Mouse (Mus musculus): ENCODE data around the gene Whamm. TPM values are rescaled to one million over a fixed set of nuclear protein-coding genes. Genes with fewer than 3 reads are reported as not detected.

Whamm gene
- total and polyA plus RNA-seq, 2 experiments from 2014 or later = 3.1 to 6.6 TPM

- DNase-seq (ENCODE audit: low spot score) = no peak
- no peak overlapping the region for H3K27ac ChIP-seq (ENCODE audit: low read depth)
- H3K27me3 ChIP-seq (ENCODE audit: control insufficient read depth, insufficient read depth, low read length) = no peaks in the 10 kb centered on the region
- no peaks in the 10 kb centered on the region for H3K36me3 ChIP-seq (replicated peaks; ENCODE audit: control insufficient read depth, insufficient read depth, low read length)
- 83% methylated on average over 2 of the region's 2 CpGs for WGBS
- no peak overlapping the region for H3K9ac ChIP-seq (replicated peaks; ENCODE audit: low read depth, low read length)
- no peak for ATAC-seq (ENCODE audit: insufficient read depth, low read depth)
- peaks cover 3% of the 10 kb centered on the region; the same call in 1 of the 2 replicates for H3K9me3 ChIP-seq (replicated peaks; ENCODE audit: control insufficient read depth, low read length)
- H3K4me3 ChIP-seq (ENCODE audit: low read depth, low read length) = no peak overlapping the region
- no peak overlapping the region for H3K4me2 ChIP-seq (ENCODE audit: low read depth, low read length)
- TF ChIP-seq CTCF (IDR thresholded peaks at IDR 0.05; ENCODE audit: low read depth) (peak; percentile 29; the same call in 1 of the 2 replicates), EP300 (IDR thresholded peaks at IDR 0.05; ENCODE audit: low read depth) (no peak)
- no peaks in the 10 kb centered on the region for H3K4me1 ChIP-seq (ENCODE audit: control insufficient read depth, insufficient read depth)
These were observed 55.4 kb downstream of the Whamm start for GRCm38 (mm10) chr7:81626460-81626859.

- 91% methylated on average over 8 of the region's 8 CpGs for WGBS
- ATAC-seq (ENCODE audit: insufficient read depth, low read depth) (no peak), DNase-seq (ENCODE audit: low spot score) (no peak)
- H3K4me3 ChIP-seq (ENCODE audit: low read depth, low read length) = no peak overlapping the region
- H3K4me2 ChIP-seq (ENCODE audit: low read depth, low read length) = no peak overlapping the region
- no peak for TF ChIP-seq CTCF (IDR thresholded peaks at IDR 0.05; ENCODE audit: low read depth)
- no peak for TF ChIP-seq EP300 (IDR thresholded peaks at IDR 0.05; ENCODE audit: low read depth)
- H3K27me3 ChIP-seq (ENCODE audit: control insufficient read depth, insufficient read depth, low read length) = no peaks in the 10 kb centered on the region
- peaks cover 3% of the 10 kb centered on the region; the same call in 1 of the 2 replicates for H3K9me3 ChIP-seq (replicated peaks; ENCODE audit: control insufficient read depth, low read length)
- H3K9ac ChIP-seq (replicated peaks; ENCODE audit: low read depth, low read length) = no peak overlapping the region
- H3K27ac ChIP-seq (ENCODE audit: low read depth) = no peak overlapping the region
- H3K4me1 ChIP-seq (ENCODE audit: control insufficient read depth, insufficient read depth) = no peaks in the 10 kb centered on the region
- H3K36me3 ChIP-seq (replicated peaks; ENCODE audit: control insufficient read depth, insufficient read depth, low read length) = 0 out of 2 replicates have a peak, but pooled peaks cover 6% of the 10 kb centered on the region
These were observed 60.2 kb downstream of the Whamm start for GRCm38 (mm10) chr7:81631261-81631660.

GRCm38 (mm10) chr7:81632586-81632985, 61.5 kb downstream of the Whamm start:
- Histone ChIP-seq H3K4me3 (ENCODE audit: low read depth, low read length) (no peak overlapping the region), H3K9ac (replicated peaks; ENCODE audit: low read depth, low read length) (no peak overlapping the region), H3K4me2 (ENCODE audit: low read depth, low read length) (no peak overlapping the region), H3K9me3 (replicated peaks; ENCODE audit: control insufficient read depth, low read length) (no peaks in the 10 kb centered on the region), H3K27ac (ENCODE audit: low read depth) (no peak overlapping the region), H3K4me1 (ENCODE audit: control insufficient read depth, insufficient read depth) (no peaks in the 10 kb centered on the region), H3K27me3 (ENCODE audit: control insufficient read depth, insufficient read depth, low read length) (no peaks in the 10 kb centered on the region), H3K36me3 (replicated peaks; ENCODE audit: control insufficient read depth, insufficient read depth, low read length) (0 out of 2 replicates have a peak, but pooled peaks cover 6% of the 10 kb centered on the region)
- TF ChIP-seq CTCF (IDR thresholded peaks at IDR 0.05; ENCODE audit: low read depth) (no peak), EP300 (IDR thresholded peaks at IDR 0.05; ENCODE audit: low read depth) (no peak)
- DNase-seq (ENCODE audit: low spot score) (no peak), ATAC-seq (ENCODE audit: insufficient read depth, low read depth) (no peak)
- 80% methylated on average over 6 of the region's 6 CpGs for WGBS

- H3K4me1 ChIP-seq (ENCODE audit: control insufficient read depth, insufficient read depth) = peaks cover 6% of the 10 kb centered on the region
- no peaks in the 10 kb centered on the region for H3K27me3 ChIP-seq (ENCODE audit: control insufficient read depth, insufficient read depth, low read length)
- DNase-seq (ENCODE audit: low spot score) (peak; percentile 72), ATAC-seq (ENCODE audit: insufficient read depth, low read depth) (peak; percentile 62)
- H3K4me3 ChIP-seq (ENCODE audit: low read depth, low read length) = no peak overlapping the region
- no peak overlapping the region for H3K9ac ChIP-seq (replicated peaks; ENCODE audit: low read depth, low read length)
- TF ChIP-seq EP300 (IDR thresholded peaks at IDR 0.05; ENCODE audit: low read depth) (no peak), CTCF (IDR thresholded peaks at IDR 0.05; ENCODE audit: low read depth) (no peak)
- H3K36me3 ChIP-seq (replicated peaks; ENCODE audit: control insufficient read depth, insufficient read depth, low read length) = no peaks in the 10 kb centered on the region
- H3K4me2 ChIP-seq (ENCODE audit: low read depth, low read length) = no peak overlapping the region
- WGBS = 11% methylated on average over 6 of the region's 6 CpGs
- H3K9me3 ChIP-seq (replicated peaks; ENCODE audit: control insufficient read depth, low read length) = no peaks in the 10 kb centered on the region
- no peak overlapping the region for H3K27ac ChIP-seq (ENCODE audit: low read depth)
These were observed 70.0 kb downstream of the Whamm start for GRCm38 (mm10) chr7:81641101-81641500.

GRCm38 (mm10) chr7:81644551-81645235, 73.6 kb downstream of the Whamm start:
- ATAC-seq (ENCODE audit: insufficient read depth, low read depth) = peak; percentile 65; the same call in 1 of the 2 replicates
- no peak overlapping the region for H3K4me3 ChIP-seq (ENCODE audit: low read depth, low read length)
- 0 out of 2 replicates have a peak overlapping the region, but pooled peaks have one; percentile 6 for H3K4me2 ChIP-seq (ENCODE audit: low read depth, low read length)
- no peaks in the 10 kb centered on the region for H3K9me3 ChIP-seq (replicated peaks; ENCODE audit: control insufficient read depth, low read length)
- peaks cover 6% of the 10 kb centered on the region for H3K4me1 ChIP-seq (ENCODE audit: control insufficient read depth, insufficient read depth)
- no peak overlapping the region for H3K27ac ChIP-seq (ENCODE audit: low read depth)
- TF ChIP-seq CTCF (IDR thresholded peaks at IDR 0.05; ENCODE audit: low read depth) = no peak
- TF ChIP-seq EP300 (IDR thresholded peaks at IDR 0.05; ENCODE audit: low read depth) = no peak
- H3K9ac ChIP-seq (replicated peaks; ENCODE audit: low read depth, low read length) = no peak overlapping the region
- no peaks in the 10 kb centered on the region for H3K27me3 ChIP-seq (ENCODE audit: control insufficient read depth, insufficient read depth, low read length)
- WGBS = 43% methylated on average over 7 of the region's 7 CpGs
- H3K36me3 ChIP-seq (replicated peaks; ENCODE audit: control insufficient read depth, insufficient read depth, low read length) = no peaks in the 10 kb centered on the region
- DNase-seq (ENCODE audit: low spot score) = peak; percentile 23

MicroRNAs encoded within 50 kb of the gene (microRNA counts, 519-probe panel; counts per million panel counts)
- 1,707 counts per million, percentile 14 among the panel's probes with 10 or more counts for microRNA mmu-miR-1839-3p
- 4,358 counts per million, percentile 55 among the panel's probes with 10 or more counts for microRNA mmu-miR-1839-5p

Other genes with a start within 250 kb of the Whamm start
- gene Rps17, start 226.0 kb upstream of the Whamm start, total RNA-seq (2014; rRNA removed; ENCODE audit: low replicate concordance) = 593 and 806 TPM in 2 replicates
- gene Rps17, start 226.0 kb upstream of the Whamm start, polyA plus RNA-seq (2015; fragmentation: Nextera tagmentation; extraction: Ambion mirVana) = 855 and 860 TPM in 2 replicates
- gene Cpeb1, start 115.8 kb upstream of the Whamm start, total RNA-seq (2014; rRNA removed; ENCODE audit: low replicate concordance) = 1.3 and 8.1 TPM in 2 replicates
- gene Cpeb1, start 115.8 kb upstream of the Whamm start, polyA plus RNA-seq (2015; fragmentation: Nextera tagmentation; extraction: Ambion mirVana) = 1.4 and 2.2 TPM in 2 replicates
- gene Ap3b2, start 77.3 kb upstream of the Whamm start, total RNA-seq (2014; rRNA removed; ENCODE audit: low replicate concordance) = 0.43 TPM in 1 of 2 replicates, not detected in the other
- gene Ap3b2, start 77.3 kb upstream of the Whamm start, polyA plus RNA-seq (2015; fragmentation: Nextera tagmentation; extraction: Ambion mirVana) = 0.40 TPM in 2 replicates
- gene BC048679, start 73.0 kb upstream of the Whamm start, total RNA-seq (2014; rRNA removed; ENCODE audit: low replicate concordance) = not detected in 2 replicates
- not detected in 2 replicates for gene BC048679, start 73.0 kb upstream of the Whamm start, polyA plus RNA-seq (2015; fragmentation: Nextera tagmentation; extraction: Ambion mirVana)
- gene Fsd2, start 4.3 kb upstream of the Whamm start, total RNA-seq (2014; rRNA removed; ENCODE audit: low replicate concordance) = 83.2 and 93.7 TPM in 2 replicates
- gene Fsd2, start 4.3 kb upstream of the Whamm start, polyA plus RNA-seq (2015; fragmentation: Nextera tagmentation; extraction: Ambion mirVana) = 95.1 and 99.0 TPM in 2 replicates
- gene Homer2, start 136.3 kb downstream of the Whamm start, total RNA-seq (2014; rRNA removed; ENCODE audit: low replicate concordance) = 19.5 and 31.8 TPM in 2 replicates
- 51.3 and 52.5 TPM in 2 replicates for gene Homer2, start 136.3 kb downstream of the Whamm start, polyA plus RNA-seq (2015; fragmentation: Nextera tagmentation; extraction: Ambion mirVana)
- 30.6 and 58.0 TPM in 2 replicates for gene Ramac, start 191.7 kb downstream of the Whamm start, total RNA-seq (2014; rRNA removed; ENCODE audit: low replicate concordance)
- 88.2 and 98.1 TPM in 2 replicates for gene Ramac, start 191.7 kb downstream of the Whamm start, polyA plus RNA-seq (2015; fragmentation: Nextera tagmentation; extraction: Ambion mirVana)
- 28.7 and 33.4 TPM in 2 replicates for gene 3110040N11Rik, start 218.2 kb downstream of the Whamm start, total RNA-seq (2014; rRNA removed; ENCODE audit: low replicate concordance)
- 34.6 and 38.5 TPM in 2 replicates for gene 3110040N11Rik, start 218.2 kb downstream of the Whamm start, polyA plus RNA-seq (2015; fragmentation: Nextera tagmentation; extraction: Ambion mirVana)

Measured in heart, postnatal 0 days (tissue).